Mouse (Mus musculus) intestine, embryonic 15.5 days (tissue): ENCODE measurements at regions not wholly inside any gene's neighbourhood (a gene's known extent, or its start where the extent isn't known, plus 50 kb on each side); places are given as distances from the start of the nearest gene placed in this dataset.

ENCODE experiments used
- ATAC-seq: fragments of 200-750 bp; cut with Nextera tagmentation; 2 replicates; pipeline ENCODE4 v1.8.0; 2017; ENCODE audit warnings: moderate TSS enrichment, moderate library complexity
- H3K27ac ChIP-seq: fragments of 300-500 bp; sonication (generic); 2 replicates; pipeline ENCODE4 v1.5.1; 2015; ENCODE audit warnings: mild to moderate bottlenecking, inconsistent platforms
- H3K27me3 ChIP-seq: fragments of 300-500 bp; sonication (generic); replicated peaks from 2 replicates; pipeline ENCODE4 v1.6.1; 2015; ENCODE audit warnings: inconsistent platforms
- H3K36me3 ChIP-seq: fragments of 300-500 bp; sonication (generic); 2 replicates; pipeline ENCODE4 v1.6.1; 2015; ENCODE audit warnings: inconsistent platforms
- H3K4me1 ChIP-seq: fragments of 300-500 bp; sonication (generic); replicated peaks from 2 replicates; pipeline ENCODE4 v1.6.1; 2015; ENCODE audit warnings: inconsistent platforms
- H3K4me2 ChIP-seq: fragments of 300-500 bp; sonication (generic); replicated peaks from 2 replicates; pipeline ENCODE4 v1.6.1; 2015; ENCODE audit warnings: mild to moderate bottlenecking, inconsistent platforms
- H3K4me3 ChIP-seq: fragments of 300-500 bp; sonication (generic); replicated peaks from 2 replicates; pipeline ENCODE4 v1.5.1; 2015; ENCODE audit warnings: inconsistent platforms
- H3K9ac ChIP-seq: fragments of 300-500 bp; sonication (generic); 2 replicates; pipeline ENCODE4 v1.6.1; 2015; ENCODE audit warnings: inconsistent platforms
- H3K9me3 ChIP-seq: fragments of 300-500 bp; sonication (generic); 2 replicates; pipeline ENCODE4 v1.6.1; 2016; ENCODE audit warnings: inconsistent platforms
- WGBS: fragments of 180-500 bp; shearing (Covaris S2); methylation state at CpG from one replicate; pipeline ENCODE4 v1.1.7; 2015; 5-methylcytosine and 5-hydroxymethylcytosine counted together

DNA sequence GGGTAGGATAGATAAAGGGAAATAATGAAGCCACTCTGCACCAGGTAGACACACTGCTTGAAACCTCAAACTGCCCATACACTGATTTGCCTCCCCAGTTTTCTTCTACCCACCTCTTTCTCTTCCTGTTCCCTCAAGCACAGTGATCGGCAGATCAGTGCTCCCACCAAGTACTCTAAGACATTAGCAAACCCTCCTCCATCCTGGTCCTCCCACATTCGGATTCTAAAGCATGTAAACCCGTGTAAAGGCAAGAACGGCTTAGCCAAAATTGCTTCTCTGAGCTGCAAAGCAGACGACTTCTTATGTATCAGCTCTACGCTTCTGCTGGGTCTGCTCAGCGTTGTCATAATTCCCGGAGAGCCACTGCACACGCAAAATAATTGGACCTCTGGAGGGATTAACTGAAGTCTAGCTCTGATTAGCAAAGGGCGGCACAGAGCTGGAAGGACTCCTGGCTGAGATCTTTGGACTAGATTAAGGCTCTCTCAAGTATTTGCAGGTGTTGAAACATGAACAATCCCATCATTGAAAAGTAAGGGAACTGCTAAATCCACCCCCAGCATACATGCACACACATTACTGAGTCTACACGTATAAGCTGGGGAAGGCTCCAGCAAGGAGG is 67.2 kb downstream of the Mtx3 start:
- H3K4me1 ChIP-seq = no peaks in the 10 kb centered on the region
- no peaks in the 10 kb centered on the region for H3K9me3 ChIP-seq
- no peaks in the 10 kb centered on the region for H3K36me3 ChIP-seq
- H3K27me3 ChIP-seq = no peaks in the 10 kb centered on the region
- ATAC-seq = no peak
- no peak overlapping the region for H3K27ac ChIP-seq
- no peak overlapping the region for H3K4me2 ChIP-seq
- no peak overlapping the region for H3K9ac ChIP-seq
- 82% methylated on average over 11 of the region's 11 CpGs for WGBS
- no peak overlapping the region for H3K4me3 ChIP-seq

DNA sequence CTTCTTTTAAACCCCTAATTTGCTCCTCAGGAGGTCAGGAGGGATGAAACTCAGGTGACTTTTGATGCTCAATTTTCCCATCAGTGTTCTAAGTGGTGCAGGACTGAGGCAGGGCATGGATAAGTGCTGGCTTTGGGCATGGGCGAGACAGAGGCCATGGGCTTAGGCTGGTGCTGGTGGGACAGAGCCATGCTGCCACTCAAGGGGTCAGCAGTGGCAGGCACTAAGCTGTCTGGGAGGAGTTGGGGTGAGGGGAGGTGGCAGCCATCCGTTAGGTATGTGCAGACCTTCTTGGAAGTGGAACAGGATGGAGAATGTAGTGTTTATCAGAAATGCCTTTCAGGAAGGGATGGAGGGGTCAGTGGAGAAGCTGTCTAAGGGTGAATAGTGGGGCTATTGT is 68.1 kb downstream of the Mtx3 start:
- Histone ChIP-seq H3K9ac (no peak overlapping the region), H3K4me2 (no peak overlapping the region), H3K9me3 (no peaks in the 10 kb centered on the region), H3K4me3 (no peak overlapping the region), H3K27me3 (no peaks in the 10 kb centered on the region), H3K4me1 (no peaks in the 10 kb centered on the region), H3K36me3 (no peaks in the 10 kb centered on the region), H3K27ac (no peak overlapping the region)
- WGBS = 74% methylated on average over 2 of the region's 2 CpGs
- ATAC-seq = no peak

DNA sequence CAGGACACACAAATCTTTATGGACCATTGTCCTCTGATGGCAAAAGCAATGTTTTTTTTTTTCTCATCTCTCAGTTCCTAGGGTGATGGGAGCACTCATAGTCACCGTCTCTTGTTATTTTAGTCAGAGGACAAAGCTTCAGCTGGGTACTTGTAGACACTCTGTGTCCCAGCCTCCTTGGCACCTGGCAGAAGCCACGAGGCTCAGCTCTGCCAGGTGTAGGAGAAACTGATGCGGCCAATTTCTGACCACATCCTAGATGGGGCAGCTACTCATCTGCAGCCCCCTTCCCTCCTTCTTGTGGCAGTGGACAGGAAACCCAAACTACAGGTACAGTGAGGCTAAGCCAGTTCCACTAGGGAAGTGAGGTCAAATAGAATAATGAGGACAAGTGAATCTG is 70.1 kb downstream of the Mtx3 start:
- Histone ChIP-seq H3K4me2 (no peak overlapping the region), H3K9me3 (no peaks in the 10 kb centered on the region), H3K4me3 (no peak overlapping the region), H3K27ac (no peak overlapping the region), H3K36me3 (no peaks in the 10 kb centered on the region), H3K4me1 (no peaks in the 10 kb centered on the region), H3K9ac (no peak overlapping the region), H3K27me3 (no peaks in the 10 kb centered on the region)
- WGBS = 92% methylated on average over 3 of the region's 3 CpGs
- ATAC-seq = no peak

DNA sequence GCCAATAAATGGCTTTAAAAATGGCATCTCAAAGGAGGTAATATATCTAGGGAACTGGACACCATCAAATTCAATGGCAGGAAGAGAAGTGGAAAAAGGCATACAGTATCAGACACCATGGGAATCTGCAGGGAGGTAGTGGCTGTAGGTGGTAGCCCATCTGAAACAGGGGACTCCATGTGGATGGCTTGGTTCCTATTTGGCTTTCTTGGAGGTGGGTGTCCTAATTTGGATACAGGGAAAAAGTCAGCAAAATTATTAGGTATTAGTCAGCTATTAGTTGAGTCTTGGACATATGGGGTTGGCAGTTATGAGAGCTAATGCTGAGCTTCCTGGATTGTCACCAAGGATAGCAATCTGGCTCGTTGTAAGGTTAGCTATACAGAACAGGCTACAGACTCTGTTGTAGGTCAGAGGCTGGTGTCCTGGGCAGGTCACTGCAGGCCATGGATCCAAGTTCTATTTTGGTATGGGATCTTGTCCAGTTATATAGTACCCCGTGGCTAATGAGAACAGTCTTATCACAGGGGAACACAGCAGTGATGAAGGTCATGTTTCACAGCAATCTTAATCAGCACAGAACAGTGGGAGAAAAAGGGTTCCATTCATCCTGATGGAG is 70.8 kb downstream of the Mtx3 start:
- no peak for ATAC-seq
- no peak overlapping the region for H3K27ac ChIP-seq
- no peak overlapping the region for H3K9ac ChIP-seq
- WGBS = 74% methylated on average over 2 of the region's 2 CpGs
- H3K4me2 ChIP-seq = no peak overlapping the region
- H3K4me3 ChIP-seq = no peak overlapping the region
- no peaks in the 10 kb centered on the region for H3K4me1 ChIP-seq
- H3K9me3 ChIP-seq = no peaks in the 10 kb centered on the region
- no peaks in the 10 kb centered on the region for H3K36me3 ChIP-seq
- H3K27me3 ChIP-seq = no peaks in the 10 kb centered on the region

DNA sequence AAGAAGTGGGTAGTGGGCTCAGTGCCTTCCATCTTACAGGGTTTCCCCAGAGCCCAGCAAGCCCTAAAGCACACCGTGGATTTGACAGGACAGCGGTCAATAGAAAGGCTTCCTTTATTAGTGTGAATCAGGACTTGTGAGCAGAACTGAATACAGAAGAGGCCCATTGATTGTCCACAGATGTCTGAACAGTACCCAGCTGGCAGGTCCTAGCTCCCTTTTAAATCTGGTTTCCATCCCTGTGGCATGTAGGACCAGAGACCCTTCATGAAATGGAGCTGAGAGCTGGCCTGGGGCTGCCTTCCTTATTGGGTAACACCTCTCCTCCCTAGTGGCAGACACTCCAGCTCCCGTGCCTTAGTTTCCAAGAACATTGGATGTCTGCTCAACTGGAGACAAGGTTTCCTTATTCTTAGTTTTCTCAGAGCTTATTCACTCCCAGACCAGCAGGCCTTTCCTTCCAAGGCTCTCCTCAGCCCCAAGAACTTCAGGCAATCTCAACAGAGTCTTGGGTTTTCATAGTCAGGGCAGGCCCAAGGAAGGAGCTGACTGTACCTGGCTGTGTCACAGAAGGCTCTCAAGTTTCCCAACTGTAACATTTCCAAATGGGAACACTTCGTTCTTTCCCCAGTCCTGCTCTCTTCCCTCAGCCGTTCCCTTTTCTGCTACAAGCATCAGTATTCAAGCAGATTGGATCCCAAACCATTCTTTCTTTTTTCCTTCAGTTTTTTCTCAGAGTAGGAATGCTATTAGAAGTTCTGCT is 71.6 kb downstream of the Mtx3 start:
- H3K4me3 ChIP-seq = no peak overlapping the region
- H3K4me1 ChIP-seq = no peaks in the 10 kb centered on the region
- no peaks in the 10 kb centered on the region for H3K27me3 ChIP-seq
- H3K27ac ChIP-seq = no peak overlapping the region
- H3K9me3 ChIP-seq = no peaks in the 10 kb centered on the region
- no peaks in the 10 kb centered on the region for H3K36me3 ChIP-seq
- no peak overlapping the region for H3K9ac ChIP-seq
- no peak overlapping the region for H3K4me2 ChIP-seq
- ATAC-seq = no peak
- WGBS = 92% methylated on average over 5 of the region's 5 CpGs

DNA sequence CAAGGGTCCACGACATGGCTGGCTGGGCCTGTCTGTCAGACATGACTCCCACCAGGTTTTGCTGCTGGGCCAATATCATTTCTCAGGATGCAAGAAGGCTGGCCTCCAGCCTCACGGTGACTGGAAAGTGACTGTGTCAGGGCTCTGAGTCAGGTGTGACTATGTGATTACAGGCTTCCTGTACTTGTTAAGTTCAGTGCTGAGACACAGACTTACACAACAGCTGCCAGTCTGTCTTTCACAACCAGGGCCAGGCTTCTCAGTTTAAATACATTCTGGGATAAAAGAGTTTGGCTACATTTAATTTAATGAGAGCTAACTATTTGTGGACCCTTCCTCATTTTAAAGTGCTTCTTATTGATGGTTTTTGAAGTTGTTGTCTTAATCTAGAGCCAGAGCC is 75.3 kb downstream of the Mtx3 start:
- WGBS = 87% methylated on average over 2 of the region's 2 CpGs
- Histone ChIP-seq H3K4me1 (no peaks in the 10 kb centered on the region), H3K9me3 (no peaks in the 10 kb centered on the region), H3K27me3 (no peaks in the 10 kb centered on the region), H3K27ac (no peak overlapping the region), H3K4me3 (no peak overlapping the region), H3K4me2 (no peak overlapping the region), H3K9ac (no peak overlapping the region), H3K36me3 (no peaks in the 10 kb centered on the region)
- ATAC-seq = no peak

DNA sequence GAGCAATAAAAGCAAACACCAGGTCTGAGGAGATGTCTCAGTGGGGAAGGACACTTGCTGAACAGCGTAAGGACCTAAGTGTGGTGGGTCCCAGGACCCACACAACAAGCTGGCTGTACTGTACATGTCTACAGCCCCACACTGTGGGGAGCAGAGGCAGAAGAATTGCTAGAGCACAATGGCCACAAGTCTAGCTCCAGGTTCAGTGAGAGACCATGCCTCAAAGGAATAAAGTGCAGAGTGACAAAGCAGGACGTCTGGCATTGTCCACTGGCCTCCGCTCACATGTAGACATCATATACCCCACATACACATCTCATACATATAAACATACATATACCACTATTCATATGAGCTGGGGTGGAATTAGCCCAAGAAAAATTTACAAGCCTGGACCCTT is 77.4 kb downstream of the Mtx3 start:
- H3K27me3 ChIP-seq = no peaks in the 10 kb centered on the region
- no peaks in the 10 kb centered on the region for H3K4me1 ChIP-seq
- no peak overlapping the region for H3K4me2 ChIP-seq
- no peak overlapping the region for H3K4me3 ChIP-seq
- no peak for ATAC-seq
- 94% methylated on average over 3 of the region's 3 CpGs for WGBS
- H3K36me3 ChIP-seq = no peaks in the 10 kb centered on the region
- no peaks in the 10 kb centered on the region for H3K9me3 ChIP-seq
- H3K9ac ChIP-seq = no peak overlapping the region
- no peak overlapping the region for H3K27ac ChIP-seq

DNA sequence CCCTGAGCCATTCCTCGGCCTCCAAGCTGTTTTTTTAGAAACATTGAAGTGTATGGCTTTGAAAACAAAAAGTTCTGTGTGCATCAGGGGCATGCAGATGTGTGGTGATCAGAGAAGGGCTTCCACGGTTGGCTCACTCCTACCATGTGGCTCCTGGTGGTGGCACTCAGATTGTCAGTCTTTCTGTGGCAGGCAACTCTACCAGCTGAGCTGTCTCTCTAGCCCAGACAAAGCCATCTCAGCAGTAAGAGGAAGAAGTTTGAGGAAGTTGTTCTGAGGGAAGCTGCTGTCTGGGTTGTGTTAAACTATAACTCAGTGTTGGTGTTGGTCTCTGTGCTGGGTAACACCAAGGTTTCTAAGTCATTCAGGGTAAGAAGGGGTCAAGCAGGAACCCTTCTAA is 78.9 kb downstream of the Mtx3 start:
- WGBS = 79% methylated on average over 2 of the region's 2 CpGs
- Histone ChIP-seq H3K4me1 (no peaks in the 10 kb centered on the region), H3K27me3 (no peaks in the 10 kb centered on the region), H3K4me3 (no peak overlapping the region), H3K9me3 (no peaks in the 10 kb centered on the region), H3K9ac (no peak overlapping the region), H3K27ac (no peak overlapping the region), H3K36me3 (no peaks in the 10 kb centered on the region), H3K4me2 (no peak overlapping the region)
- ATAC-seq = no peak

DNA sequence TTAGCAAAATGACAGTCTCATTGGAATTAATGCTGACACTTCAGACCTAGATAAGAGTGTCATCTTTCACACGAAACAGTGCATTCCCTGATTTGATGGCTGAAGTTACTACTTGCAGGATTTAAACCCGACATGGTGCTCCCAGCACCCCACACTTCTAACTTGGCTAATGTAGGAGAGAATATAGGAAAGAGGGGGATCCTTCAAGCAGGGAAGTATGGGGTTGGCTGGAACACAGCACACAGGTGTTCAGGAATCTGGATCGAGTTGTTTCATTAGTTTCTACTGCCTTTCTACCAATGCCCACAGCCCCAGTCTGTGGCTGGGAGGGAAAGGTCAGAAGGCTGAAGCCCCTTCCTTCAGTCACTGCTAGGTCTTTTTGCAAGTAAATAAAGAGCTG is 79.5 kb downstream of the Mtx3 start:
- H3K36me3 ChIP-seq = no peaks in the 10 kb centered on the region
- no peaks in the 10 kb centered on the region for H3K9me3 ChIP-seq
- no peak overlapping the region for H3K27ac ChIP-seq
- no peak for ATAC-seq
- no peak overlapping the region for H3K4me2 ChIP-seq
- H3K27me3 ChIP-seq = no peaks in the 10 kb centered on the region
- no peaks in the 10 kb centered on the region for H3K4me1 ChIP-seq
- no peak overlapping the region for H3K9ac ChIP-seq
- no peak overlapping the region for H3K4me3 ChIP-seq
- WGBS = 69% methylated on average over 3 of the region's 3 CpGs

DNA sequence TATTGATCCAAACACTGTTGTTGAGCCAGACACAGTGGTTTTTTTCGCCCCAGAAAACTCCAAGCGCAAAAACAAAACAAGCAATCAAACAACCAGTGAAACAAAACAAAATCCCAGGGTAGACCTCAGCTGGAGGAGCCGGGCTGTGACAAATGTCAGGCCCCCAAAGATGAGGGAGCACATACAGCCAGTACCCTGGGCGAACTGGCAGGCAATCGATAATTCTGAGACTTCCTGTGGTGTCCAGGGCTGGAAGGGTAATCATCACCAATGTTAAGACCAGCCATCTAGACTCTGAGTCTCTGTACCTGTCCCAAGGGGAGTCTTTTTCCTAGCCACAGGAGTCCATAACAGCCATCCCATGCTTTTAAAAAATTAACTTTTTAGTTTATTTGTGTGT is 80.6 kb downstream of the Mtx3 start:
- WGBS = 86% methylated on average over 5 of the region's 5 CpGs
- no peak for ATAC-seq
- Histone ChIP-seq H3K4me1 (no peaks in the 10 kb centered on the region), H3K27me3 (no peaks in the 10 kb centered on the region), H3K9ac (no peak overlapping the region), H3K9me3 (no peaks in the 10 kb centered on the region), H3K36me3 (no peaks in the 10 kb centered on the region), H3K4me3 (no peak overlapping the region), H3K27ac (no peak overlapping the region), H3K4me2 (no peak overlapping the region)

DNA sequence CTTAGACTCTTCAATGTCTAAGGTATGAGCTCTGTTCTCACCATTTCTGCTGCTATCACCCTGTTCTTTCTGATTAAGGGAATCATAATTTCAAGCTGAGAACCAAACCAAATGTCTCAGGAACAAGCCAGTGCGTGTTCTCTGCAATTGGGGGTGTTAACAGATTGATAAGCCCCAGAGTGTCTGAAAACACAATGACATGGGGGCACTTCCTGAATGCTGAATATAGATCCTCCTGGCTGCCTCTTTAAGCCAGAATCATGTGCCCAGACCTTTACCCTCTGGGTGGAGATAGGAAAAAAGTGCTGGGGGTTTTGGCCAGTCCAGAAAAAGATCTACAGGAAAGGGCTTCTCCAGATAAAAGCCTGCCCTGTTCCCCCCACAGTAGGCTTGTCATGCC is 84.0 kb downstream of the Mtx3 start:
- WGBS = 56% methylated on average over 1 of the region's 1 CpGs
- Histone ChIP-seq H3K9ac (no peak overlapping the region), H3K27me3 (no peaks in the 10 kb centered on the region), H3K36me3 (no peaks in the 10 kb centered on the region), H3K27ac (no peak overlapping the region), H3K4me3 (no peak overlapping the region), H3K4me2 (no peak overlapping the region), H3K9me3 (no peaks in the 10 kb centered on the region), H3K4me1 (no peaks in the 10 kb centered on the region)
- no peak for ATAC-seq

DNA sequence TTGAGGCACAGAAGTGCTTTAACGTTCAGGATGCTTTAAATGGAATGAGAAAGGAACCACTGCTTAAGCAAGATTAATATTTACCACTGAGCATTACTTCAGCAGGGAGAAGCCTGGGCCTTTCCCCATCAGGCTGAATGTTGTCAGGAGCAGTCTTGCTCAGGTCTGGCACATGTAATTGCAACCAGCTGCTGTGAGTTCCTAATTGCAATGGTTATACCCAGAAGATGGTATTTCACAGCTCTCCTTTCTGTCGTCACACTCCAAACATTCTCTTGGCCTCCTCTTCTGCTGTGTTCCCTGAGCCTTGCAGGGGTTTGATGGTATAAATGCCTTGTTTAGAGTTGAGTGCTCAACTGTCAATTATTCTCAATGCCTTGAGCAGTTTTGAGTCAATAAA is 87.1 kb downstream of the Mtx3 start:
- Histone ChIP-seq H3K27ac (no peak overlapping the region), H3K9ac (no peak overlapping the region), H3K27me3 (no peaks in the 10 kb centered on the region), H3K9me3 (no peaks in the 10 kb centered on the region), H3K36me3 (no peaks in the 10 kb centered on the region), H3K4me1 (no peaks in the 10 kb centered on the region), H3K4me2 (no peak overlapping the region), H3K4me3 (no peak overlapping the region)
- no peak for ATAC-seq
- WGBS = 56% methylated on average over 2 of the region's 2 CpGs

DNA sequence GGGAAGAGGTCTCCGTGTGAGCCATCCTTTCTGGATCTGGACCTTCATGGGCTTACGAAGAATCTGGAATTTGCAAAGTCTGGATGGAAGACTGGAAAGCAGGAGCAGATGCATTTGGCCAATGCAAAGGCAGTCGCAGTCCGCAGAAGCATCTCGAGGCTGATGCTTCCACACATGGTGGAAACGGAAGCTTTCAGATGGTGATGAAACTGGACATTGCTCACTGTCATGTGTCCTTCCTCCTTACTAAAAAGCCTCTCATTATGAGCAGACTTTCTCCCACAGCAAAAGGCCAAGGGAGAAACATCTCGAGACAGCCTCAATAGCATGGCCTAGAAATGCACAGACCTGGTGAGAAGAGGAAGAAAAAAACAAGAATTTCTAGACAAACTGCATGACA is 94.5 kb downstream of the Mtx3 start:
- no peak for ATAC-seq
- no peak overlapping the region for H3K4me2 ChIP-seq
- no peak overlapping the region for H3K9ac ChIP-seq
- H3K27ac ChIP-seq = no peak overlapping the region
- H3K4me3 ChIP-seq = no peak overlapping the region
- H3K36me3 ChIP-seq = no peaks in the 10 kb centered on the region
- no peaks in the 10 kb centered on the region for H3K4me1 ChIP-seq
- H3K9me3 ChIP-seq = no peaks in the 10 kb centered on the region
- no peaks in the 10 kb centered on the region for H3K27me3 ChIP-seq
- 93% methylated on average over 7 of the region's 7 CpGs for WGBS
